Mouse (Mus musculus): ENCODE data around the gene Fam129a.

Fam129a gene

DNA sequence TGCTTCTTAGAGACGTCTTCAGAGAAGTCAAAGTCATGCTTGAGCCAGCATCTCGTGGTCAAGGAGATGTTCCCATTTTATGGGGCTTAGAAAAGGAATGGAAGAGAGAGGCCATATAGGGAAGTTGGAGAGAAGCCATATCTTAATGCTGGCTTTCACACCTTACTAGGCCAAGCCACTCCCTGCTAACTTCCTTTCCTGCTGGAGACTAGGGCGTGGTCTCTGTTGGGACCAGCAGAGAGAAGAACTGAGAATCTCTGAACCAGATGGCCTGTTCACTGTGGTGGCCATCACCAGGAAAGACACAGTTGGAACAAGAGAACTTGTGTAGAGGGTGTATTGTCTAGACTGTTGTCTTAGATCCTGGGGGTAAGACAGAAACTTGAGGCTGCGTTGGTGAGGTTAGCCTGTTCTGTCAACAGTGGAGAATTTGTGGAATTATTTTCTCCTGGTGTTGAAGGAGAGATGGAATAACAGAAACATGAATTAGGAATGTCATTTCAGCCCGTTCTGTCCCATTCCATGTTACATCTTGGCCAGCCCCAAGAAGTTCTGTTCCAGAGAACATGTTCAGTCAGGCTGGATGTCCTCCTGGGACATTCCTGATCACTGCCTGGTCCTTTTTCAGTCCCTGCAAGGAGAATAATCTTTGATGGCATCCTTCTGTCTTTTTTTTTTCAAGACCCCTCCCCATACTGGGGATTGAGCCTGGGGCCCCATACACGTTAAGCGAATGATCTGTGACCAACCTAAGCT lies 90.9 kb downstream of the Fam129a start:
- no peak for DNase-seq (ENCODE audit: low spot score in 2 of 2)

DNA sequence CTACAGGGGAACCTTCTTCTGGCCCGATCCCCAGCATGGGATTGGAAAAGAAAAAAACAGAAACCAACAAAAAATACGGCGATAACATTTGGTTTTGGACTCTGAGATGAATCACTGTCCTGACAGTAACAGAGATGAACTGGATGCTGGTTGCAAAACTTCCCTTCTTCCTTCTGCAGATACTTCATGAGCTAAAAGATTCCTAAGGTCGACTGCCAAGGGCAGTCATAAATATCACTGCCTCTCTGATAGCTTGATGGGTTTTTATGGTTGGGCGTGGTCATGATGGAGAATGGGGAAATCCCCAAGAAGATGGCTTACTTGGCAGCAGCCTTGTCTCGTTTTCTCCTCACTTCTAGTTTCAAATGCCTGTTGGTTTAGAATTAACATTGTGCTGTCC lies 92.0 kb downstream of the Fam129a start:
- no peak for DNase-seq (ENCODE audit: low spot score in 2 of 2)

DNA sequence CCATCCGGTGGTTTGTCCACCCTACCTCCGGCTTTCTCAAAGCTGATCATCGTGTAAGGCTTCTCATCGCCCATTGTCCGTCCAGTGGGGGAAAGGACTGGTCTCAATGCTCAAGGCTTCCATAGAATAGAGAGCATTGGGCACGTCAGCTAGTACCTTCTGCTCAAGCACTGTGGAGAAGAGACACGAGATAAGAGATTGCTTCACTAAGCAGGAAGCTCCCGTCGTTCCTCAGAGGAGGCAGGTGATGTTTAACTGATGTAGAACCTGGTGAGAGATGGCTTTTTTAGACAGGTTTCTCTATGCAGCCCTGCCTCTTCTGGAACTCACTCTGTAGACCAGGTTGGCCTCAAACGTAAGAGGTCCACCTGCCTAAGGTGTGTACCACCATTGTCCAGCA lies 93.4 kb downstream of the Fam129a start:
- no peak for DNase-seq (ENCODE audit: low spot score in 2 of 2)

DNA sequence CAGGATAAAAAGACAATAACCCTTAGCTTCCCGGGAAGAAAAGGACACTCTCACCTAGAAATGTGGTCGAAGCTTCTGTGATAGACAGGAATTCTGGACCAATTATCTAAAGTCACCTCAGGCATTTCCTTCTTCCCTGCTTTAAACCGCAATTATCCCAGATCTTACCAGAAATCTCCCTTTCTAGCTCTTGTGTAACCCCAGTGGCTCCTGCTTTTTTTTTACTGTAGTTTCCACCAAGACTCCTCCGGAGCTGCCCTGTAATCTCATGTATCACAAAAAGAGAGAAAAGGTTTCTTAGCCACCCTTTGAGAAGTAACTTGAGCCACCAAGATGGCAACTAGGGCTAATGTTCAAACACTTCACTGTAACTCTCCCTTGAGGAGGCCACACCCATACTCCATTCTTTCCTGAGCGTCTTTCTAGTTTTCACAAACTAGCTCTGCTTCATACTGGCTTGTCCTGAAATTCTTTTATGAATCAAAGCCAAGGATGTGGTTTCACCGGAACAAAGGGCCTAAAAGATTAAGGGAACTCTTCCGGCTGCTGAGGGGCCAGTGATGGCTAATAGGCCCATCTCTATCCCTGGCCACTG lies 93.9 kb downstream of the Fam129a start:
- DNase-seq (ENCODE audit: low spot score in 2 of 2): no peak

DNA sequence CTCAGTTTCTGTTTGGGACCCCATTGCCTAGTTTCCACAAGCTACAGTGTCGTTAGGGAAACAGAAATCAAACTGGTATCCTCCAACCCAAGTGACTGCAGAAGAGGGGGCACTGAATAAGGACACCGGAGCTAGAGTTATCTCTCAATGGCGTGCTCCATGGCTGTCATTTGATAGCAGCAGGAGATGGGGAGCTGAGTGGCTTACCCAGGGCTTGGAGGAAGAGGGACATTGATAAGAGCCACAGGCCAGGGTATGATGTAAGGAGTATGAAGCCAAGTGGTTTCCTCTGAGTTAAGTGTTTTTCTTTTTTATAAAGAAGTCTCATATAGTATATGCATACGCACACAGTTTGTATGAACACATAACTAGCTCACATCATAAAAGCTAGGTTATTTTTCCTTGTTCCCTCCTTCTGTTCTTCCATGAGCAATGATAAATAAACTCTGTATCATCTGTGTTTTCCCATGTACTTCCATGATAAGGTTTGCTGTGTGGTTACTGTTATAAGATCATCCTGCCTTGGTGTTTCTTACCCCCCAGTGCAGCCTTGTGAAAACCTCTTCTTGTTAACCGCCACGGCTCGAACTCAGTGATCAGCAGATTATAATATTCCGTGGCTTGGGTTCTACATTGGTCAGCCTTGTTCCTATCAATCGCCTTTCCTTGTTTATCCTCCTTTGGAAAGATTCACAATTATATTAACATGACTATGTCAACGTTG lies 96.5 kb downstream of the Fam129a start:
- DNase-seq (ENCODE audit: low spot score in 2 of 2): no peak

DNA sequence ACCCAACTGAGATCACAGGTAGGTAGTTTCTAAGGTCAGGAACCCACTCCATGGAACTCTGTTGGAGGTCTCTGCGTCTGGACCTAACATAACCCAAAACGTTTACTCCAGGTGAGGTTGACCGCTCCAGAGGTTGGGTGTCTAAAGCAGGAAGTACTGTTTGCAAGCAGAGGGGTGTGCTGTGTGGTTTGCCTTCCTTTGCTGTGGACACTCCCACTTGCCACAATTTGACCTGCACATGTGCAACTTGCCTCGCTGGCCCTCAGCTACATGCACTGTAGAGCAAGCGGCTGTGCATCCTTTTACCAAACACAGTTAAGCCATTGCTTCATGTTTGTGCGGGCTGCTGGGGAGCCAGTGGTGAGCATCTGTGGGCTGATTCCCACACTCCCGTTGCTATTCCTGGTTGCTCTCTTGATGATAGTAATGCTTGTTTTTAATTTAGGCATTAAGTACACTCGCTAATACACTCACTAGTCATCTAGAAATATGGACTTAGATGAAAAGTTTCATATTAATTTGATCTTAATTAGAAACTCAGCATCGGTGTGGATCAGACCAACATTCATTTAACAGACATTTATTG lies 99.1 kb downstream of the Fam129a start:
- DNase-seq (ENCODE audit: low spot score in 2 of 2): no peak

DNA sequence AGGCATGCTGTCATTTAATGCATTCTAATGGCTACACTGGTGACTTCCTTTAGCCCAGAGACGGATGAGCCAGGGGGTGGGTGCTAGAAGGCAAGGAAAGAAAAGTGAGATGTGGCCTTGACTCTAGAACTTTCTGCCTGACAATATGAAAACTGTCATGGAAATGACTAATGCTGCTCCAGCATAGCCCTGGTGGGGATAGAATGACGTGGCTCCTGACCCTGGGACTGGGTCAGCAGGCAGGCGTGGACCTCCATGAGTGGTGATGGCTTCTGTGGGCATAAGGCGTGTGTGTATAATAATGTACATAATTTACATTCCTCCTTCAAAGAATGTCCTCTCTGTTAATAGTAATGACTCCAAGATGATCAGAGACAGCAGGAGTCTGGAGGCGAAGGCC lies 104.7 kb downstream of the Fam129a start:
- DNase-seq (ENCODE audit: low spot score in 2 of 2): no peak

DNA sequence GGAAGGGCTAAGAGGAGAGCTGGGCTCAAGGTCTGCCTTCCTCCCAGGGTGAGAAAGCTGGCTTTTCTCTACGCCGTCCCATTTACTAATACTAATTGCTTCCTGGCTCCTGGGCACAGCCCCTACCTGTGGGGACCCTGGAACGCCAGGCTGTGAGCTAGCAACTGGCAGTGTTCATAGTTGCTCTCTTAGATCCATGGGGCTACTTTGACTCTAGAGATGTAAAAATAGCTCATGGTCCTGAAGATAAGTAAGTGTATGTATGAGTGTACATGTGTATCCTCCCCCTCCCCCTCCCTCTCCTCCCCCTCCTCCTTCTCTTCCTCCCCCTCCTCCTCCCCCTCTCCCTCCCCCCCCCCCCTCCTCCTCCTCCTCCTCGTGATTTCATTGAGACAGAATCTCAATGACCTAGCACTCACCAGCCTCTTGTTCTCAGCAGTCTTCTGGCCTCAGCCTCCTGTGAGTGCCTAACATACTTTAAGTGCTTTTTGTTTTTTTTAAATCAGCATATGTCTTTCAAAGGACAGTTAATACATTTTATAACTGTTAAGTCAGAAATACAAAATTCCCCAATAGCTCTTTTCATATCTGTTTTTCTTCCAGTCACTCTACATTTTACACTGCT lies 106.3 kb downstream of the Fam129a start:
- DNase-seq (ENCODE audit: low spot score in 2 of 2): no peak

DNA sequence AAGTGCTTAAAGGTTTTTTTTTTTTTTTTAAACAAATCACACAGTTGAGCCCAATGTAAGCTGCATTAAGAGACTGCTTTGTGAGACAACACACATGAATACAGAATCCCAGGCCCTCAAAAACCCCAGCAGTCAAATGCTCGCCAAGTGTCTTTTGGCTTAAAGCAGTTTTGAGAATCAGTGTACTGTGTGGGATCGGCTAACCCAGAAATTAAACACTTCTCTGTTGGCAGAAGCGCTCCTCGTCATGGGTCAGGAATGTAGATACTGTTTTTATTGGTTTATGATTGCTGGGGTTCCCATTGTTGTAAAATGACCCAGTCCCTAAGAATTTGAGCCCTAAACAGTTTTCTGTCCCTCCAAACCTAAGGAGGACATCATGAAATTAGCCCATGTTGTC lies 107.0 kb downstream of the Fam129a start:
- DNase-seq (ENCODE audit: low spot score in 2 of 2): no peak

- DNase-seq (ENCODE audit: low spot score in 2 of 2): no peak
Observed at GRCm38 (mm10) chr1:151679153-151679552, 108.2 kb downstream of the Fam129a start.

- DNase-seq (ENCODE audit: low spot score in 2 of 2): no peak
Observed at GRCm38 (mm10) chr1:151679883-151680613, 109.1 kb downstream of the Fam129a start.

GRCm38 (mm10) chr1:151680971-151681370 lies 110.0 kb downstream of the Fam129a start:
- no peak for DNase-seq (ENCODE audit: low spot score in 2 of 2)

- DNase-seq (ENCODE audit: low spot score in 2 of 2): no peak
Observed at GRCm38 (mm10) chr1:151682896-151683295, 111.9 kb downstream of the Fam129a start.

DNA sequence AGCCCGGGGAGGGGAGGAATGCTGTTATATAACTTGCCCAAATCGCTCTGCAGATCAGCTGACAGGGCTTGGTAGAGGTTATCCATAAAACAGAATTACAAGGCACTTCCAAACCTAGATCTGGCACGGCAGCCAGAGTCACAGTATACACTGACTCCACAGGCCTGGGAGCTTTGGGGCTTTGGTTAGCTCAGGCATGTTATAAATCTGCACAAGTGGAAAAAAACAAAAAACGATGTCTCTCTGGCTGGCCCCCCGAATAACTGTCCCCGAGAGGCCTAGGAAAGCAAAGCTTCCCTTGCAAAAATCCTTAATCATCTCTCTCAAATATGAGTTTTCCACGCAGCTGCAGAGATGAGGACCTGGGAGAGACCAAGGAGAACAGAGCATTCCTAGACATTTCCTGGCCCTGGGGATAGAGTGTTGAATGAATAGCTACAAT lies 113.5 kb downstream of the Fam129a start:
- no peak for DNase-seq (ENCODE audit: low spot score in 2 of 2)

GRCm38 (mm10) chr1:151684978-151685377 lies 114.0 kb downstream of the Fam129a start:
- DNase-seq (ENCODE audit: low spot score in 2 of 2): no peak

GRCm38 (mm10) chr1:151685666-151686309 lies 114.8 kb downstream of the Fam129a start:
- DNase-seq (ENCODE audit: low spot score in 2 of 2): no peak

- DNase-seq (ENCODE audit: low spot score in 2 of 2): no peak
Observed at GRCm38 (mm10) chr1:151686696-151687095, 115.7 kb downstream of the Fam129a start.

DNA sequence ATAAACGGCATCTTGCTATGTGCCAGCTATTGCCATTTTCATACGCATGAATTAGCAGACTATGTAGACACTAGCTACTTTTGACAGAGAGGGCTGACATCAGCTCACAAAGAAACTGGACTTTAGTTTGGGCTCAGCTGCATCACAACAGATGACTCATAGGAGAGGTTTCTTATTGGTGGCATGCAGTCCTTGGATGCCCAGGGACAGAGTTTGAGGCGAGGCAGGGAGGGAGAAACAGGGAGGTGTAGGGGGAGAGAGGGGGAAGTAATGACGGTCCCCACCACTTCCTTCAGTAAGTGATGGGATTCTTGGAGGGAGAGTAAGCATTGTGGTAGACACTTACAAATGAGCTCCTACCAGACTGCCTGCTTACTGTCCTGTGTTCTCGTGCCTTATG lies 118.0 kb downstream of the Fam129a start:
- no peak for DNase-seq (ENCODE audit: low spot score in 2 of 2)

GRCm38 (mm10) chr1:151689561-151689960 lies 118.6 kb downstream of the Fam129a start:
- DNase-seq (ENCODE audit: low spot score in 2 of 2): no peak

GRCm38 (mm10) chr1:151690061-151690460 lies 119.1 kb downstream of the Fam129a start:
- no peak for DNase-seq (ENCODE audit: low spot score in 2 of 2)
